Mouse (Mus musculus): ENCODE measurements at regions not wholly inside any gene's neighbourhood (a gene's known extent, or its start where the extent isn't known, plus 50 kb on each side); places are given as distances from the start of the nearest gene placed in this dataset.

GRCm38 (mm10) chr11:19174305-19175017 is 155.7 kb upstream of the Meis1 start:
- Histone ChIP-seq H3K36me3 (ENCODE audit: control insufficient read depth, insufficient read depth, low read length, poor library complexity, severe bottlenecking) (no peaks in the 10 kb centered on the region), H3K27me3 (ENCODE audit: control insufficient read depth, insufficient read depth, low read length, poor library complexity, severe bottlenecking) (no peaks in the 10 kb centered on the region)
- no peak for DNase-seq (ENCODE audit: low read depth, low spot score)

GRCm38 (mm10) chr11:19179290-19179689 is 160.5 kb upstream of the Meis1 start:
- Histone ChIP-seq H3K27me3 (ENCODE audit: control insufficient read depth, insufficient read depth, low read length, poor library complexity, severe bottlenecking) (no peaks in the 10 kb centered on the region), H3K36me3 (ENCODE audit: control insufficient read depth, insufficient read depth, low read length, poor library complexity, severe bottlenecking) (no peaks in the 10 kb centered on the region)
- no peak for DNase-seq (ENCODE audit: low read depth, low spot score)

GRCm38 (mm10) chr11:19189778-19190177 is 171.0 kb upstream of the Meis1 start:
- Histone ChIP-seq H3K36me3 (ENCODE audit: control insufficient read depth, insufficient read depth, low read length, poor library complexity, severe bottlenecking) (no peaks in the 10 kb centered on the region), H3K27me3 (ENCODE audit: control insufficient read depth, insufficient read depth, low read length, poor library complexity, severe bottlenecking) (no peaks in the 10 kb centered on the region)
- no peak for DNase-seq (ENCODE audit: low read depth, low spot score)

GRCm38 (mm10) chr11:19194464-19194863 is 175.7 kb upstream of the Meis1 start:
- no peaks in the 10 kb centered on the region for H3K36me3 ChIP-seq (ENCODE audit: control insufficient read depth, insufficient read depth, low read length, poor library complexity, severe bottlenecking)
- no peaks in the 10 kb centered on the region for H3K27me3 ChIP-seq (ENCODE audit: control insufficient read depth, insufficient read depth, low read length, poor library complexity, severe bottlenecking)
- no peak for DNase-seq (ENCODE audit: low read depth, low spot score)

GRCm38 (mm10) chr11:19197790-19198189 is 179.0 kb upstream of the Meis1 start:
- Histone ChIP-seq H3K36me3 (ENCODE audit: control insufficient read depth, insufficient read depth, low read length, poor library complexity, severe bottlenecking) (no peaks in the 10 kb centered on the region), H3K27me3 (ENCODE audit: control insufficient read depth, insufficient read depth, low read length, poor library complexity, severe bottlenecking) (no peaks in the 10 kb centered on the region)
- DNase-seq (ENCODE audit: low read depth, low spot score): no peak

GRCm38 (mm10) chr11:19202602-19203517 is 184.1 kb upstream of the Meis1 start:
- DNase-seq (ENCODE audit: low read depth, low spot score): no peak
- Histone ChIP-seq H3K27me3 (ENCODE audit: control insufficient read depth, insufficient read depth, low read length, poor library complexity, severe bottlenecking) (no peaks in the 10 kb centered on the region), H3K36me3 (ENCODE audit: control insufficient read depth, insufficient read depth, low read length, poor library complexity, severe bottlenecking) (no peaks in the 10 kb centered on the region)

GRCm38 (mm10) chr11:19203518-19203900 is 184.7 kb upstream of the Meis1 start:
- DNase-seq (ENCODE audit: low read depth, low spot score): no peak
- H3K27me3 ChIP-seq (ENCODE audit: control insufficient read depth, insufficient read depth, low read length, poor library complexity, severe bottlenecking): no peaks in the 10 kb centered on the region
- no peaks in the 10 kb centered on the region for H3K36me3 ChIP-seq (ENCODE audit: control insufficient read depth, insufficient read depth, low read length, poor library complexity, severe bottlenecking)

- DNase-seq (ENCODE audit: low read depth, low spot score): no peak
Observed at GRCm38 (mm10) chr11:19203968-19204367, 185.2 kb upstream of the Meis1 start.

GRCm38 (mm10) chr11:19204521-19204920 is 185.7 kb upstream of the Meis1 start:
- DNase-seq (ENCODE audit: low read depth, low spot score): no peak
- H3K36me3 ChIP-seq (ENCODE audit: control insufficient read depth, insufficient read depth, low read length, poor library complexity, severe bottlenecking): no peaks in the 10 kb centered on the region
- no peaks in the 10 kb centered on the region for H3K27me3 ChIP-seq (ENCODE audit: control insufficient read depth, insufficient read depth, low read length, poor library complexity, severe bottlenecking)

More at GRCm38 (mm10) chr11:19203968-19204367, 185.2 kb upstream of the Meis1 start:
- Histone ChIP-seq H3K36me3 (ENCODE audit: control insufficient read depth, insufficient read depth, low read length, poor library complexity, severe bottlenecking) (no peaks in the 10 kb centered on the region), H3K27me3 (ENCODE audit: control insufficient read depth, insufficient read depth, low read length, poor library complexity, severe bottlenecking) (no peaks in the 10 kb centered on the region)

- no peaks in the 10 kb centered on the region for H3K36me3 ChIP-seq (ENCODE audit: control insufficient read depth, insufficient read depth, low read length, poor library complexity, severe bottlenecking)
- H3K27me3 ChIP-seq (ENCODE audit: control insufficient read depth, insufficient read depth, low read length, poor library complexity, severe bottlenecking): no peaks in the 10 kb centered on the region
- DNase-seq (ENCODE audit: low read depth, low spot score): no peak
Observed at GRCm38 (mm10) chr11:19205174-19205573, 186.4 kb upstream of the Meis1 start.

- Histone ChIP-seq H3K36me3 (ENCODE audit: control insufficient read depth, insufficient read depth, low read length, poor library complexity, severe bottlenecking) (no peaks in the 10 kb centered on the region), H3K27me3 (ENCODE audit: control insufficient read depth, insufficient read depth, low read length, poor library complexity, severe bottlenecking) (no peaks in the 10 kb centered on the region)
- no peak for DNase-seq (ENCODE audit: low read depth, low spot score)
Observed at GRCm38 (mm10) chr11:19219476-19219875, 200.7 kb upstream of the Meis1 start.

- Histone ChIP-seq H3K27me3 (ENCODE audit: control insufficient read depth, insufficient read depth, low read length, poor library complexity, severe bottlenecking) (no peaks in the 10 kb centered on the region), H3K36me3 (ENCODE audit: control insufficient read depth, insufficient read depth, low read length, poor library complexity, severe bottlenecking) (no peaks in the 10 kb centered on the region)
- no peak for DNase-seq (ENCODE audit: low read depth, low spot score)
Observed at GRCm38 (mm10) chr11:19221442-19221841, 202.7 kb upstream of the Meis1 start.

- Histone ChIP-seq H3K27me3 (ENCODE audit: control insufficient read depth, insufficient read depth, low read length, poor library complexity, severe bottlenecking) (no peaks in the 10 kb centered on the region), H3K36me3 (ENCODE audit: control insufficient read depth, insufficient read depth, low read length, poor library complexity, severe bottlenecking) (no peaks in the 10 kb centered on the region)
- DNase-seq (ENCODE audit: low read depth, low spot score): no peak
Observed at GRCm38 (mm10) chr11:19226756-19227155, 208.0 kb upstream of the Meis1 start.

- Histone ChIP-seq H3K36me3 (ENCODE audit: control insufficient read depth, insufficient read depth, low read length, poor library complexity, severe bottlenecking) (no peaks in the 10 kb centered on the region), H3K27me3 (ENCODE audit: control insufficient read depth, insufficient read depth, low read length, poor library complexity, severe bottlenecking) (no peaks in the 10 kb centered on the region)
- no peak for DNase-seq (ENCODE audit: low read depth, low spot score)
Observed at GRCm38 (mm10) chr11:19227716-19228115, 208.9 kb upstream of the Meis1 start.

- no peaks in the 10 kb centered on the region for H3K27me3 ChIP-seq (ENCODE audit: control insufficient read depth, insufficient read depth, low read length, poor library complexity, severe bottlenecking)
- H3K36me3 ChIP-seq (ENCODE audit: control insufficient read depth, insufficient read depth, low read length, poor library complexity, severe bottlenecking): no peaks in the 10 kb centered on the region
- DNase-seq (ENCODE audit: low read depth, low spot score): no peak
Observed at GRCm38 (mm10) chr11:19246390-19247114, 227.8 kb upstream of the Meis1 start.

Measured in splenic B cell, adult 2 months (primary cell).